Mouse (Mus musculus) heart, postnatal 25 days (tissue): ENCODE data around the gene Sppl2a. TPM values are rescaled to one million over a fixed set of nuclear protein-coding genes. Genes with fewer than 3 reads are reported as not detected.
"Not testable (repeated sequence)": the region's sequence is repeated elsewhere in the genome, so short reads cannot be mapped to it uniquely, and the experiment has no call there.

ENCODE experiments used
- DNase-seq: peaks from one replicate; pipeline ENCODE4 v3.0.0; 2022; ENCODE audit warnings: low spot score
- intact Hi-C: fragments of 180-260 bp; cut with DNase I; formaldehyde crosslinking; loops from one replicate; pipeline ENCODE4 v1.15.1; 2025
- total RNA-seq, 2 experiments: library from RNA; stranded (reverse); gene quantifications; 2 replicates each; pipeline ENCODE4 v1.2.3; 2021

Gene Sppl2a
- total RNA-seq, 2 experiments from 2014 or later: 45.3 to 53.2 TPM

- no peak for DNase-seq
- intact Hi-C loops: no loop called here
These were observed 28.9 kb downstream of the Sppl2a start for GRCm38 (mm10) chr2:126904162-126904561.

GRCm38 (mm10) chr2:126897511-126897910, 35.5 kb downstream of the Sppl2a start:
- no peak for DNase-seq
- intact Hi-C loops: no loop called here

GRCm38 (mm10) chr2:126896941-126897340, 36.1 kb downstream of the Sppl2a start:
- no peak for DNase-seq
- intact Hi-C loops: no loop called here

- intact Hi-C loops: no loop called here
- no peak for DNase-seq
These were observed 38.8 kb downstream of the Sppl2a start for GRCm38 (mm10) chr2:126894245-126894644.

- intact Hi-C loops: no loop called here
- no peak for DNase-seq
These were observed 40.7 kb downstream of the Sppl2a start for GRCm38 (mm10) chr2:126892316-126892715.

GRCm38 (mm10) chr2:126891743-126892142, 41.3 kb downstream of the Sppl2a start:
- intact Hi-C loops: no loop called here
- no peak for DNase-seq

- DNase-seq: no peak
- intact Hi-C loops: no loop called here
These were observed 45.9 kb downstream of the Sppl2a start for GRCm38 (mm10) chr2:126887141-126887540.

- DNase-seq: no peak
- intact Hi-C loops: no loop called here
These were observed 47.2 kb downstream of the Sppl2a start for GRCm38 (mm10) chr2:126885871-126886270.

GRCm38 (mm10) chr2:126882711-126883110, 50.3 kb downstream of the Sppl2a start:
- DNase-seq, intact Hi-C loops: not testable (repeated sequence)

GRCm38 (mm10) chr2:126877991-126878390, 55.0 kb downstream of the Sppl2a start:
- no peak for DNase-seq
- intact Hi-C loops: loop anchor here (2.0 kb wide), 1 partner anchor 55 kb away; the partner anchor contains the start of gene Sppl2a

GRCm38 (mm10) chr2:126875871-126876796, 56.9 kb downstream of the Sppl2a start, which contains the start of gene Trpm7:
TSS of gene Trpm7 (minus strand) at chr2:126876230.
- intact Hi-C loops: loop anchor here (2.0 kb wide), 1 partner anchor 57 kb away; the partner anchor contains the start of gene Sppl2a
- DNase-seq: peak; percentile 91

- DNase-seq: peak; percentile 13
- intact Hi-C loops: no loop called here
These were observed 57.6 kb downstream of the Sppl2a start for GRCm38 (mm10) chr2:126875516-126875835.

- intact Hi-C loops: no loop called here
- no peak for DNase-seq
These were observed 58.1 kb downstream of the Sppl2a start for GRCm38 (mm10) chr2:126874809-126875515.

- DNase-seq: no peak
- intact Hi-C loops: no loop called here
These were observed 66.7 kb downstream of the Sppl2a start for GRCm38 (mm10) chr2:126866301-126866700.

- intact Hi-C loops: no loop called here
These were observed 67.4 kb downstream of the Sppl2a start for GRCm38 (mm10) chr2:126865501-126866199.

GRCm38 (mm10) chr2:126865026-126865425, 68.0 kb downstream of the Sppl2a start:
- intact Hi-C loops: no loop called here
- DNase-seq: no peak

More at GRCm38 (mm10) chr2:126865501-126866199, 67.4 kb downstream of the Sppl2a start:
- DNase-seq: no peak

- no peak for DNase-seq
- intact Hi-C loops: no loop called here
These were observed 88.3 kb downstream of the Sppl2a start for GRCm38 (mm10) chr2:126844751-126845150.
